Mouse (Mus musculus) hematopoietic stem cell, adult 5-6 weeks (primary cell): ENCODE data around the gene Dbp. TPM values are rescaled to one million over a fixed set of nuclear protein-coding genes. Genes with fewer than 3 reads are reported as not detected.

Experiments
- ATAC-seq, 2 experiments: fragments of 125-278 bp in 1 of 2; replicated peaks in 1 of 2; 2 replicates each; pipeline ENCODE4 v1.8.0; 2016 to 2017; ENCODE audit warnings: inconsistent platforms in 2 of 2, mild to moderate bottlenecking in 2 of 2, moderate number of reproducible peaks in 2 of 2, low read depth in 1 of 2, moderate TSS enrichment in 1 of 2; ENCODE audit not compliant: low FRiP score in 2 of 2, poor library complexity in 2 of 2, severe bottlenecking in 2 of 2, insufficient read depth in 1 of 2, low TSS enrichment in 1 of 2
- total RNA-seq: library from RNA; stranded (forward); fragments of 172-1452, 232-1000 nt; gene quantifications from 2 replicates; pipeline ENCODE4 v1.2.3, GENCODE M21; 2017

The Dbp gene
- total RNA-seq, 1 experiment from 2014 or later: 11.5 TPM

DNA sequence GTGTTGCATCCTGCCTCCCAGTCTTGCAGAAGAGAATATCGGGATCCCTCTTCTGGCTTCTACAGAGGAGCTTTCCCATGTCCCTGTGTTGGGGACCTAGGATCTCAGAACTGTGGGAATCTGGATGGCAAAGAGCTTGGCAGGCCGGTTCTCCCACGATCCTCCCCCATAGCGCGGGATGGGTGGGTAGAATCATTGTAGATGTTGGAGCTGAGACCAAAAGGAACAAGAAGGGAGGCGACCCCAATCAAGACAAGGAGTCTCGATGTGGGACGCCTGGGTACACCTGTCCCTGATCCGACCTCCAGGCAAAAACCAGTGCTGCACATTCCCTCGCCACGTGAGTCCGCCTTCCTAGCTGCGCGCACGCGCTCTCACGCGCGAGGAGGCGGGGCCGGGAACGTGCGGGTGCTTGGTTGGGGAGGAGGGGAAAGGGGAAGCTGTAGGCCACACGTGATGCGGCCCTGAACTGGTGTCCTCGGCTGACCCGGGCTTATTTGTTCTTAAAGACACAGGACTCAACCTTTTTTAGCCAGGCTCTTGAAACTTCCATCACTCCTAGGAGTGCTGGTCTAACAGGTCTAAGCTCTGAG lies 2.6 kb downstream of the Dbp start:
- peak; percentile 35 to 43 for ATAC-seq

DNA sequence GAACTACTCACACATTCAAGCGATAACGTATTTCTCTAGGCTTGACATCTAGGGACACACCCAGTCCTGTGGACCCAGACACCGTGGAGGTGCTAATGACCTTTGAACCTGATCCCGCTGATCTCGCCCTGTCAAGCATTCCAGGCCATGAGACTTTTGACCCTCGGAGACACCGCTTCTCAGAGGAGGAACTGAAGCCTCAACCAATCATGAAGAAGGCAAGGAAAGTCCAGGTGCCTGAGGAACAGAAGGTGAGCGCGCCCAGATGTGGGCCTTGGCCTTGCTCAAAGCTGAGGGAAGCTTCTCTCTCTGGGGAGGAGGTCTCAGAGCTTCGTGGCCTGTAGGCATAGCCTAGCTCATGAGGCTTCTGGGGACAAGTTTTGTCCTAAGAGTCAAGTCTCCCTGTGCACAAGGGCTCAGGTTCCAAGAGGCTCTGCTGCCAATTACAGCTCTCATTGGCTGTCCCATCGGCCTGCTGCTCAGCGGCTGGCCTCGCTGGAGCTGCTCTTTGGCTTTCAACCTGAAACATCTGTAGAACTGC lies 3.4 kb downstream of the Dbp start:
- no peak for ATAC-seq

DNA sequence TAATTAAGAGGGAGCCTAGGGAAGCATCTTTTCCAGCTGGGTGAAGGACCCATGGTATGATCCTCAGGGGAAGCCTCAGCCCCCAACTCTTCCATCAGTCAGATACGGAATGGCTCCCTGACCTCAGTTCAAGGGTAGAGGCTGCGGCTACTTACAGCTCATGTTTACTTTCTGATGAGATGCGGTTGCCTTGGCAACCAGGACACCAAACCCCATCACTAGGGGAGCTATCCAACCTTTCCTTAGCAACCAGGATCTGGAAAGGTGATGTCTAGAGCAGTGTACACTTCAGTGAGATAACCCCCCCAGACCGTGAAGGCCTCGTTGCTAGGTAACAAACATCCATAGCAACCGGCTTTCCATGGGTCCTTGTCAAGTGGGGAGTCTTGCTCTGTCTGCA lies 4.1 kb downstream of the Dbp start:
- ATAC-seq: no peak

DNA sequence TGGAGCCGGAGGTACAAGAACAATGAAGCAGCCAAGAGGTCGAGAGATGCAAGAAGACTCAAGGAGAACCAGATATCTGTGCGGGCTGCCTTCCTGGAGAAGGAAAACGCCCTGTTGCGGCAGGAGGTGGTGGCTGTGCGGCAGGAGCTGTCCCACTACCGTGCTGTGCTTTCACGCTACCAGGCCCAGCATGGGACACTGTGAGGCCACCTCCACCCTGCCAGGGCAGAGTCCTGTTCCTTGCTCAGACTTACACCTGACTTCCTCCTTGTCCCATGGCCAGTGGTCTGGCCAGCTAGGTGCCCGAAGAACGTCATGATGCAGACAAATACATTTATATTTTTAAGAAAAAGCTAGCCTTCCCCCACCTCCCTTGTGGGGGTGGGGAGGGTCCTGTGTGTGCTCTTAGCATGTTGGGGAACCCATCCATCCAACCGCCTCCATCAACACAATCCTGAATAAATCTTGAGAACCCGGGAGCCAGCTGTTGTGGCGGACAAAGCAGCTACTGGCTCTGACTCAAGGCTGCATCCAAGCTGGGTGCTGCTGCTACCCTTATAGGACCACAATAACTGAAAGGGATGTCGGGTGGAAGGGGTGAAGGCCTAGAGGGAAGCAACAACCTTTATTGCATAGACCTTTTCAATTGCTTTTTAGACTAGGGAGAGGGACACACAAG lies 4.9 kb downstream of the Dbp start:
- ATAC-seq: no peak

DNA sequence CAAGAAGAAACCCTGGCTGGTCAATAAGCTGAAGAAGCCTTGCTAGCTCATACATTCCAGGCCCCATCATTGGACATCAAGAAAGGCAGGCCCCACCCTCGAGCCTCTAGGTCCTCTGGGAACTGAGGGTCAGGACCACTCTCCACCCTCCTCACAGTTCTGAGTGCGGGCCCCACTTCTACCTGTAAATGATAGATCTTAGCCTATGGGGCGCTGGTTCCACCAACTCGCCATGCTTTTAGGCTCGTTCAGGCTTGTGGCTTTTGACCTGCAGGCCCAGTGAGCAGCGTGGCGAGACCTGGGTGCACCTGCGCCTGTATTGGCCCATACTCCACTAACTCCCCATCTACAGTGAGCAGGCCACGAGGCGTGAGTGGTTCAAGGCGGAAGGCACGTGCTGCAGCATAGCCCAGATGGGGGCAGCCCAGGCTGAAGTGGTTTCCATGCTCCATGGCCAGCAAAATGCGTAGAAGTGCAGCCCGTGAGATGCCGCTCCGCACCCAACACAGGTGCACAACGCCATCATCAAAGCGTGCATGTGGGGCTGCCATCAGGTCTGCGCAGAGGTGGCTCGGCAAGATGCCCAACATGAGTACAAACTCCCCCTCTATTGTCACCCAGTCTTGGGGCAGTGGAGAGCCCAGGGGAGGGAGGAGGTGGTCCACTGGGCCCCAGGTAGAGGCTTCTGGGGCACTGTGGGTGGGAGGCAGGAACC lies 5.7 kb downstream of the Dbp start:
- no peak for ATAC-seq

DNA sequence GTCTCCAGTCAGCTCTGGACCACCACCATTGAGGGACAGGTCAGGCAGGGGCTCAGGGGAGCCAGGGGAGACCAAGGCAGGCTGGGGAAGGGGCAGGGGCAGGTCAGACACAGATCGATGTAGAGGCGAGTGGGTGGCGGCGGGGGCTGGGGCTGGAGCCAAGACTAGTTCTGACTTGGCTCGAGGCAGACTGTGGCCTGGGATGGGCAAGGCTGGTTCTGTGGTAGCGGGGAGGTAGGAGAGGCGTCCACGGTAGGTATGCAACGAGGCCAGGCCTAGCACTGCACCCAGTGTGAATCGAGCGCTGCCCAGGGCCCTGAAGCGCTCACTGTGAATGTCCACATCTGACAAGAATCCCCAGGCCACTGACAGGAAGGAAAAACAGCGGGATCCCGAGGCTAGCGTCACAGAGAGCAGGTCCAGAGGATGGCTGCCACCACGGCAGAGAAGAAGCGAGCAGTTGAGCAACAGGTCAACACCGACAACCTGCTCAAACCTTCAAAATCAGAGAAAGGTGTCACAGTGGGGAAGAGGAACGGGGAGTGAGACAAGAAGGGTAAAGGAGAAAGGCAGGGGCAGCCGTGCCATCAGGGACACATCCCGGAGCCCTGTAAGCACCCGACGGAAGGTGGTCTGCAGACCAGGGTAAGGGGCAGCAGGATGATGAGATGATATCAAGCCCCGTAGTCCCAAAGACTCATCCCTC lies 6.6 kb downstream of the Dbp start:
- no peak for ATAC-seq

DNA sequence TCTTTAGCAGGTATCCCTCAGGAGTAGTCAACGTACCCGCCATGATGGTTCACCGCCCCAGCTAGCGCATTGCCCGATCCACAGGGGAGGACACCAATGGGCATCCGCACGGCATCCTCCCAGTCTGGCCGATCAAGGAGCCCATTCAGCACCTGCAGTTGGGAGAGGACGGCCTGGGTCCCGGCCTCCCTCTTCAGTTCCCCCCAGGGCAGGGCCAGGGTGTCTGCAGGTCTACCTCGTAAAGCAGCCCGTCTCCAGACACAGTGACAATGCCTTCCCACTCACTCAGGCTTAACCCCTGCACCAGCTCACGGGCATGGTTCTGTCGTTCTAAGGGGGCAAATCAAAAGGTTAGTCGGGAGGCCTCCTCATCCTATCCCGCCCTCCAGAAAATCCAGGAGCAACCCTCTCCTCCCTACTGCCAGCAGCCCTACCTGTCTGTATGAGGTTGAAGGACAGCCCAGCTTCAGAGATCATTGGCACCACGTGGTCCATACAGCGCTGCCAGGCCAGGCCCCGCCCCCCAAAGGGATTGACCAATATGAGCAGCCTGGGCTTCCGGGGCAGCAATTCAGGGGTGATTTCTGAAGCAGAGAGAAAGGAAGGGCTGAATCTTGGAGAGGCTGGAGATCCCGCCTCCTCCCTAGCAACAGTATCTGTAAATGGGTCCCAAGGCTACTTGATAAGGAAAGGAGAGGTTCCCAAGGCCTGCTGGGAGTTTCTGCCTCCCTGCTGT lies 7.3 kb downstream of the Dbp start:
- ATAC-seq: no peak

DNA sequence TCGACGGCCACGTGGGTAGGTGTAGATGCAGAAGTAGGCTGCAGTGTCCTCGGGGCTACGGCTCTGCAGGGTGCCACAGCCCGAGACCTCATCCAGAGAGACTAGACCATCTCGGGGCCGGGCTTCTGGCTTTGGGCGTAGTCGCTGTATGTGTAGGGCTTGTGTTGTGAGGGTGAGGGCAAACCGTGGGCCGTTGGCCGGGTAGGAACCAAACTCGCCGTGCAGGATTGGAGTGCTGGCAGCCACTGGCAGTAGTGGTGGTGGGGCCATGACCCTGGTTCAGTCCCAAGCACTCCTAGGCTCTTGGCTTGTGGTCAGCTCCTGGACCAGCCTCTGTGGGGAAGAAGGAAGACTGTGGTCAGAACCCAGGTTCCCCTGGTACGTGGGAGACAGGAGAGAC lies 8.5 kb downstream of the Dbp start:
- no peak for ATAC-seq

DNA sequence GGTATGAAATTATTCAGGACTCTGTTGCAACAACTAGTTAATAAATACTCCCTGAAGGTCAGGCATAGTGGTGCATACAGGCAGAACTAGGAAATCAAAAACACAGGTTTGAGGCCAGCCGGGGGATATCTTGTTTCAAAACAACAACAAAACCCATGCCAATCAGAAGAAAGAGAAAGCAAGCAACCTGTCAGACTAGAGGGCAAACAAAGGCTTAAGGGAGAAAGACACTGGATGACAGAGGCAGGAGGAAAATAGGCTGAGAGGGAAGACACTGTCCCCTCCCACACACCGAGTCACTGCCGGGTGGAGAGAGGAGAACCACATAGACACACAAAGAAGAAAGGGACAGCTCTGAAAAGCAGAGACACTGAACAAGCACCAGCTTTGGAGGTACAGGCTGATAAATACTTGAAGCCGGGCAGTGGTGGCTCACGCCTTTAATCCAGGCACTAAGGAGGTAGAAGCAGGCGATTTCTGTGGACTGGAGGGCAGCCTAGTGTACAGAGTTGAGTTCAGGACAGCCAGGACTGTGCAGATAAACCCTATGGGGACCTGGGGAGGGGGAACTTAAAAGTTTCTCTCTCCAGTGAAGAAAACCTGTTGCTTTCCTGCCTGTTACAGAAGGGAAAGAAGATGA lies 9.1 kb downstream of the Dbp start:
- ATAC-seq: no peak

DNA sequence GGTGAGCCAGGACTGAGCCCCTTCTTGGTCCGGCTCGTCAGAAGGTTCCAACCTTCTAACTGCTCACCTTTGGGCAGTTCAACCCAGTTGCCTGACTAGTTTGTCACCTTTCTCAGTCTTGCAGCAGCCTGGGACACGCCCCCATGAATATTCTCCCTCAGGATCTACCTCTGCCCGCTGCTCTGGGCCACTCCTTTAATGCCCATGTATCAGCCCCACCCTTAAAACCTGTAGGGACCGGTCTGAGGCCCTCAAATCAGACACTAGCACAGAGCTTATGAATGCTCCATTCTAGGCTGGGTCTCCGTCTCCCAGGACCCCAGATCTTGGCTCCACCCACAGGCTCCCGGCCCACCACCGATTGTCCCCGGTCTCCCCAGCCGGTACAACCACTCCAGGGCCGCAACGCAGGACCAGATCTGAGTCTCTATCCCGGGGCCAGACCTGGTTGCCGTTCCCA lies 9.8 kb downstream of the Dbp start:
- ATAC-seq: no peak

DNA sequence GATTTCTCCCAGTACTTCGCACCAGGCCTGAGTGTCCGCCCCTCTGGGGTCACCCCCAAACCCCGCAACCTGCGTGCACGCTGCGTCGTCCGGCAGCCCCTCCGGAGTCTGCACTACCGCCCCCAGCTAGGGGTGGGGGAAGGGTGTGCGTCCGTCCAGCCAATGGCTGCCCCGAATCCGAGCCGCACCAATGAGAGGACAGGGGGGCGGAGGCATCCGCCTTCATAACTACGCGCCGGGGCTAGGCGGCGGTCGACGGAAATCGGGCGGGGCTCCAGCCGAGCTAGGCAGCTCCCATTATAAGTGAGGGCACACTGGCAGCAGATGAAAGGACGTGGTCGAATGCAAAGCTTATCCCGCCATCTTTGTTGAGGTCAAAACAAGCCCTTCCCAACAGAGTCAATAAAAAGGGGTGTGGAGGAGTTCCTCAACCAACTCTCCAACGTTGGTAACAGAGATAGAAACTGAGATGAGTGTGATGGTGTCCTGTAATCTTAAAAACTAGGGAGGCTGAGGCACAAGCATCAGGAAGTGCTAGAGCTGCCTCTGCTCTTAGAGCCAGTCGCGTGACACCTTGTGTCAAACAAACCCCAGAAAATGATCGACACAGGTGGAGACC lies 10.3 kb downstream of the Dbp start, which contains the start of gene Rpl18:
TSS of gene Rpl18 (plus strand) at position 368 of the 619 bp plus-strand sequence.
- ATAC-seq: peak; percentile 84 to 85

DNA sequence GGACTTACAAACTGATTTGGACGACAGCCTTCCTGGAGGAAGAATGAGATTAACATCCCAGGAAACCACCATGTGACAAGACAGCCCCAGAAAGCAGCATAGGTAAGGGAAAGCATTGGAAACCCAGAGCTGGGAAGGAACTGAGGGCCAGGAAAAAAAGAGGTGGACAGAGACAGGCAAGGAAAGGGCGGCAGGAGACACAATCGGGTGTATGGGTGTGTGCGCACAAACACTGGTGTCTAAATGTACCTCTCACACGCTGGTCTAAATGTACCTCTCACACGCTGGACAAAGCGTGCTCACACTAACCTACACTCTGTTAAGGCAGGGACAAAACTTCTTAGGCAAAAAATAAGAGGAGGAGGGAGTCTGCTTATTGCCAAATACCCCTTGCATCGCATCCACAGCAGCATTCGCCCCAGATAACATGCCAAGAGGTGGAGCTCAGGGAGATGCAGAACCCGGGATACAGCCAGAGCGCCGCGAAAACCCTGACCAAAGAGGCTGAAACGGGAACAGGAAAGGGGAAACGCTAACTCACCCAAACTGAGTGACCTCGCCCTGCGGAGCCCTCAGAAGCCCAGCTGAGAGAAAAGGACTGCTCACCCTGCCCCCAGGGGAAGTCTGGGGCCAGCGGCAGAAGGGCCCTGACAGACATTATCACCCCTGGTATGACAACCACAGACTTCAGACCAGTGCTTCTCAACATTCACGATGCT lies 11.0 kb downstream of the Dbp start:
- no peak; a peak in 1 of 4 replicates for ATAC-seq

DNA sequence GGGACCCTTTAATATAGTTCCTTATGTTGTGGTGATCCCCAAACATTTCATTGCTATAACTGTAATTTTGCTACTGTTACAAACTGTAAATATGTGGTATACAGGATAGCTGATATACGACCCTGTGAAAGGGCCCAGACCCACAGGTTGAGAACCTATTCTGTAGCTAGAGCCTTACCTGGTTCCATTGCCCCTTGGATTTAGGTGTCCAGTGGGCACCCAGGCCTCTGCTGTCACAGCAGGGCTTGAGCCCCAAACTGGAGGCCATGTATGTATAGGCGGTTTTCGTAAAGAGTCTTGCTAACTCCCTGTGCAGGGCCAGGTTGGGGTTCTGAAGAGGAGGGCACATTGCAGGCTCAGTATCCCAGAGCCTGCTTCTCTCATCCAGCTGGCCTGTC lies 11.6 kb downstream of the Dbp start:
- ATAC-seq: no peak

DNA sequence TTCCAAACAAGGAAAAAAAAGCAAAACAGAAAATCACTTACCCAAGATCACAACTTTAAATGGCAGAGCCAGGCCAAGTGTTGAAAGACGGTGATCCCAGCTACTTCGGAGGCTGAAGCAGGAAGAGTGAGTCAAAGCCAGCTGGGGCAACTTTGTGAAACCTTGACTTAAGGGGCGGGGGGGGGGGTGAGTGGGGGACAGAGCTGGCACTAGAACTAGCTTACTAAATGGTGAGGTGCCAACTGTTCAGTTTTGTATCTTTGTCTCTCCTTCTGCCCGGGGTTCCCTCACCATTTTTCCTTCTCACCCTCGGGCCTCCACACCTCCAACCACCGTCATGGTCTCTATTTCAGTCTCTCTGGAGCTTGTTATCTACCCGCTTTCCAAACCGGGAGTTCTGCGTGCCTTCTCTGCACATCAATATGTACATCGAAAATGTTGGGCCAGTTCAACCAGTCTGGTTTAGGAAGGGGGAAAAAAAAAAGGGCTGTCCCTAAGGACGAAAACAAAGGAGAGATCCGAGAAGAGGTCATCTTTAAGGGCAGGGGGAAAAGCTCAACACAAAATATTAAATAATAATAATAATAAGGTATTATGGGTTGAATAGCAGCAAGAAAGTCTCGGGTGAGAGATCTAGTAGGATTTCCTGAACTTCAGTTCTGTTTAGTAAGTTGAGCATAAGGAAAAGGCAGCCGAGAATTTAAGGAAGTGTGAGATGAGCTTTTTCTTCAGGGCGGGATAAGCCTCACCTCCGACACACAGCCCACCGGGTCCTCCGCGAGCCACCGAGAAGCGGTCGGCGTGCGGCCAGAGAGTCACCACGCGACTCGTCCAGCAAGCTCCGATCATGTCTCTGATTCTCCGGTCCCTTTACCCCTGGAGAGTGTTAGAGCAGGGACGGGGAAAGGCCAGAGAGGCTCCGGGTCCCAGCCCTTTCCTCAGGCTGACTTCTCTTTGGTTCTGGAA lies 12.3 kb downstream of the Dbp start:
- ATAC-seq: peak; percentile 8 to 18; a peak in 3 of 4 replicates

DNA sequence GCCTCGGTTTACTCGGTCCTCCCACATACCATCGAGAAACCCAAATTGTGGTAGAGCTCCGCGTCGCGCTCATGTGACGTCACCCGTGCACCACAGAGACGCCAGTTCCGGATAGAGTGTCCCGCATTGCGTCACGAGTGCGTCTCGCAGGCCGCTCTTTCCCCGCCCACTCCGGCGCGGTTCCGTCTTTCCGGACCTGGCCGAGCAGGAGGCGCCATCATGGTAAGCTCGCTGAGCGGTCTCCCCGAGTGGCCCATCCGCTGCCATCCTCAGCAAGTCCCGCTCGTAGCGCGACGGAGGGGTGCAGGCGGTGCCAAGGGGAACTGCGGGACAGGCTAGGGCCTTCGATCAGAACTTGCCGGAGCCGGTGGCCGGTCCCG lies 13.0 kb downstream of the Dbp start, which contains the start of gene Sphk2:
TSS of gene Sphk2 (minus strand) at position 85 of the 380 bp plus-strand sequence.
- peak; percentile 63 to 73 for ATAC-seq
